Mouse (Mus musculus) heart, postnatal 0 days (tissue): Measurements from ENCODE around the gene Srgap1. TPM values are rescaled to one million over a fixed set of nuclear protein-coding genes. Genes with fewer than 3 reads are reported as not detected.
A peak's percentile ranks its signal among the peaks of the same experiment; 100 is the strongest.

Experiments
- ATAC-seq: fragments of 200-750 bp; cut with Nextera tagmentation; 2 replicates; pipeline ENCODE4 v1.8.0; 2017; ENCODE audit warnings: low read depth, moderate number of reproducible peaks, moderate library complexity; ENCODE audit not compliant: insufficient read depth
- DNase-seq: peaks from one replicate; pipeline ENCODE4 v3.0.0-alpha.2; 2016; ENCODE audit warnings: low spot score
- H3K27ac ChIP-seq: fragments of 300-500 bp; sonication (generic); 2 replicates; pipeline ENCODE4 v1.5.1; 2014; ENCODE audit warnings: low read depth, mild to moderate bottlenecking
- H3K27me3 ChIP-seq: fragments of 300-500 bp; sonication (generic); 2 replicates; pipeline ENCODE4 v1.6.1; 2014; ENCODE audit warnings: low read length, mixed read lengths; ENCODE audit not compliant: control insufficient read depth, insufficient read depth
- H3K36me3 ChIP-seq: fragments of 300-500 bp; sonication (generic); replicated peaks from 2 replicates; pipeline ENCODE4 v1.6.1; 2014; ENCODE audit warnings: low read length, mixed read lengths; ENCODE audit not compliant: control insufficient read depth, insufficient read depth
- H3K4me1 ChIP-seq: fragments of 300-500 bp; sonication (generic); 2 replicates; pipeline ENCODE4 v1.6.1; 2014; ENCODE audit warnings: antibody characterized with exemption; ENCODE audit not compliant: control insufficient read depth, insufficient read depth
- H3K4me2 ChIP-seq: fragments of 300-500 bp; sonication (generic); 2 replicates; pipeline ENCODE4 v1.6.1; 2014; ENCODE audit warnings: low read depth, mild to moderate bottlenecking, low read length, moderate library complexity
- H3K4me3 ChIP-seq: fragments of 300-500 bp; sonication (generic); 2 replicates; pipeline ENCODE4 v1.5.1; 2014; ENCODE audit warnings: low read depth, low read length
- H3K9ac ChIP-seq: fragments of 300-500 bp; sonication (generic); replicated peaks from 2 replicates; pipeline ENCODE4 v1.6.1; 2014; ENCODE audit warnings: low read depth, low read length, mixed read lengths
- H3K9me3 ChIP-seq: fragments of 300-500 bp; sonication (generic); replicated peaks from 2 replicates; pipeline ENCODE4 v1.6.1; 2016; ENCODE audit warnings: low read length; ENCODE audit not compliant: control insufficient read depth
- CTCF ChIP-seq: IDR thresholded peaks from 2 replicates; pipeline ENCODE4 v1.5.1; 2016; ENCODE audit warnings: antibody characterized with exemption, control low read depth, low read depth
- EP300 ChIP-seq: IDR thresholded peaks from 2 replicates; pipeline ENCODE4 v1.6.1; 2016; ENCODE audit warnings: antibody characterized with exemption, low read depth
- WGBS: fragments of 180-500 bp; shearing (Covaris S2); extraction: QIAGEN DNeasy Blood & Tissue Kit; methylation state at CpG from one replicate; pipeline ENCODE4 v1.1.7; 2014; 5-methylcytosine and 5-hydroxymethylcytosine counted together
- polyA plus RNA-seq: library from polyadenylated mRNA; unstranded; fragments of >200 nt; fragmentation: Nextera tagmentation; extraction: Ambion mirVana; gene quantifications from 2 replicates; pipeline ENCODE4 v1.2.1, GENCODE M21; 2015
- total RNA-seq: library from RNA; depleted of rRNA; stranded (reverse); fragments of >200 nt; gene quantifications from 2 replicates; pipeline ENCODE4 v1.2.3, GENCODE M21; 2014; ENCODE audit warnings: low replicate concordance

Srgap1 gene
- total and polyA plus RNA-seq, 2 experiments from 2014 or later = 3.4 to 5.0 TPM

DNA sequence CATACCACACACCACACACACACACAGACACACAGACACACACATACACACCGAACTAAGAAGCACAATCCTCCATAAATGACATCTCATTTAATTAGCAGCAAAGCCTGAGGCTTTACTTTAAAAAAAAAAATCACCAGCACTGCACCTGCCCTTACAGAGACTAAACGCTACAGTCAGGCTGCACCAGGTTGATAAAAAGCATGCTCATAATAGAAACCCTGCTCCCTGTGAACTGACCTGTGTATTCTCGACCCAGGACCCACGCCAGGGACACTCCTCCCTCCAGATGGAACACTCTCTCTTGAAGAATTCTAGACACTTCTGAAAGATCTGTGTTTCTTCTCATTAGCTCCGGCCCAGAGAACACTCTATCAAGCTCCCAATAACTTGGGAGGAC lies 52.5 kb downstream of the Srgap1 start:
- Histone ChIP-seq H3K36me3 (no peaks in the 10 kb centered on the region), H3K4me2 (no peak overlapping the region), H3K9ac (no peak overlapping the region), H3K9me3 (no peaks in the 10 kb centered on the region; the same call in 1 of the 2 replicates), H3K27ac (no peak overlapping the region), H3K27me3 (no peaks in the 10 kb centered on the region), H3K4me1 (0 out of 2 replicates have a peak, but pooled peaks cover 3% of the 10 kb centered on the region), H3K4me3 (no peak overlapping the region)
- ATAC-seq = no peak
- TF ChIP-seq CTCF = no peak
- no peak for TF ChIP-seq EP300
- WGBS = 48% methylated on average over 5 of the region's 5 CpGs
- no peak for DNase-seq

DNA sequence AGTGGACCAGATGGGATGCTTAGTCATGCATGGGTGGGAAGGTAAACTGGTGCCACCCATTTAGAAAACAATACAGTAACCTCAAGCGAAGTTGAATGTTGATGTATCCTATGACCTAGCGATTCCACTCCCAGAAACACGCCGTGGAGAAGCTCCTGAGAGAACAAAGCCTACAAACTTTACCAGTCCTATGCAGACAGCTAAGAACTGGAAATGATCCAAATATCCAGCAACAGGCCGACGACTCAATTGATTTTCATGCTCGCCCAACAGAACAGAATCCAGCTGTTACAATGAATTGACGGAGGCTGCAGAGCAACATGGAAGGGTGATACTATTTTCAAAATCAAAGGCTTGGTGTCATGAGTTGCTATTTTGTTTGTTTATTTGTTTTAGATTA lies 54.5 kb downstream of the Srgap1 start:
- no peak for DNase-seq
- TF ChIP-seq EP300 (no peak), CTCF (no peak)
- ATAC-seq = no peak
- H3K9ac ChIP-seq = no peak overlapping the region
- 0 out of 2 replicates have a peak, but pooled peaks cover 3% of the 10 kb centered on the region for H3K4me1 ChIP-seq
- 59% methylated on average over 8 of the region's 8 CpGs for WGBS
- H3K9me3 ChIP-seq = no peaks in the 10 kb centered on the region; the same call in 1 of the 2 replicates
- H3K4me3 ChIP-seq = no peak overlapping the region
- H3K27me3 ChIP-seq = no peaks in the 10 kb centered on the region
- no peak overlapping the region for H3K27ac ChIP-seq
- H3K36me3 ChIP-seq = no peaks in the 10 kb centered on the region
- H3K4me2 ChIP-seq = no peak overlapping the region

DNA sequence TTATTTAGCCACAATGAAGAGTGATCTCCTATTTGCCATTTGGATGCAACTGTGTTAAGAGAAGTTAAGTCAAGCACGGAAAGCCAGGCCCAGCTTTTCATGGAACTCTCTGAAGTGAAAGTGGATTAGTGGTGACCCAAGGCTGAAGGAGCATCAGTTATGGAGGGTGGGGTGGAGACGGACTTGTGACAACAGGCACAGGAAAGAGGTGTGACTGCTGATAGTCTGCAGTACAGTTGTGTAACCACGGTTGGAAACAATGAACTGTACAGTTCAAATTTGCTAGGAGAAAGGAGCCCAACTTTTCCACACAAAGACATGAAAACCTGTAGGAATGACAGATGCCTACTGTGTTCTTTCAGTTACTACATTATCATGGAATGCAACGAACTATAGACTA lies 60.1 kb downstream of the Srgap1 start:
- Histone ChIP-seq H3K27ac (no peak overlapping the region), H3K9me3 (no peaks in the 10 kb centered on the region; the same call in 1 of the 2 replicates), H3K4me3 (no peak overlapping the region), H3K27me3 (no peaks in the 10 kb centered on the region), H3K9ac (no peak overlapping the region), H3K4me1 (peaks cover 5% of the 10 kb centered on the region; the same call in 1 of the 2 replicates), H3K4me2 (no peak overlapping the region), H3K36me3 (no peaks in the 10 kb centered on the region)
- 59% methylated on average over 4 of the region's 4 CpGs for WGBS
- no peak for TF ChIP-seq EP300
- TF ChIP-seq CTCF = no peak
- DNase-seq (no peak), ATAC-seq (no peak)

DNA sequence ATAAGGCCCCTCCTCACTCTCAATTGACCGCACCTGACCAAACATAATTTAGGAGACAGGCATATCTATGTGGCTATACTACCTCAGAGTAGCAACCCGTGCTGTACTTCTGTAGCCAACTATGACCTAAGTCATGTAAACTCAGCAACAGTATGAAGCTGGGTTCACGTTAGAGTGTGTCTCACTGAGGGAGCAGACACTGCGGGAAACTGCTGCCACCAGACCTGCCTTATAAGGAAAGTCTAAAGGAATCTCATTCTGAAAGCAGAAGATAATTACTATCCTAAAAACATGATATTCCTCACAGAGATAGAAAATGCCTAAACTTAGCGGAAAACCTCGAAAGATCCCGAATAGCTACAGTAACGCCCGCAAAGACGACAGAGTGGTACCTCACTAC lies 62.2 kb downstream of the Srgap1 start:
- no peak for ATAC-seq

DNA sequence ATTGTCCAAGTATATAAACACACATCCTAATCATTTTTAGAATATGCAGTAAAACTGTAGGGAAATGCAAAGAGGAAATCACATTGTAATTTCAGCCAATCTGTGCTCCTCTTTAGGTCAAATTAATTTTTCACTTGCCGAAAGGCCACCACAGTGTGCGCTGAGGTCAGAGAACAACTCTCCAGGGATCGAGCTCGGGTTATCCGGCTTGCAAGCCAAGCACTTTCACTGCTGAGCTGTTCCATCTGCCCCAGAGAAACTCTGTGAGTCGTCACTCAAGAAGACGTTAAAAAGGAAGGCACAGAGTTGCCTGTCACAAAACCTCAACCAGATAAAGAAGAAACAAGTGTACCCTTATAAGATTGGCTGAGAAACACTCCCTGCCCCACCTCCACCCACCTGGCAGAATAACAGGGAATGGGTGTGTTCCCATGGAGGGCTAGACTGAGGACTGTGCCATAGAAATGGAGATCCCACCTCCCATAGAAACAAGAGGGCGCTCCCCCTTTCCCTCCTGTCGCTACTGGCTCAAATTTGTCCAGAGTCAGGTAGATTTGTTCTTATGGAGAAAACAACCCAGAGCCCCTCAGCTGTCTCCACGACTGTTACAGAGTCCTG lies 63.0 kb downstream of the Srgap1 start:
- no peaks in the 10 kb centered on the region for H3K9me3 ChIP-seq
- no peaks in the 10 kb centered on the region for H3K27me3 ChIP-seq
- H3K4me3 ChIP-seq = no peak overlapping the region
- peaks cover 5% of the 10 kb centered on the region; the same call in 1 of the 2 replicates for H3K4me1 ChIP-seq
- no peaks in the 10 kb centered on the region for H3K36me3 ChIP-seq
- no peak overlapping the region for H3K9ac ChIP-seq
- no peak overlapping the region for H3K27ac ChIP-seq
- ATAC-seq = peak; percentile 53; the same call in 1 of the 2 replicates
- no peak for DNase-seq
- WGBS = 47% methylated on average over 10 of the region's 10 CpGs
- no peak overlapping the region for H3K4me2 ChIP-seq
- TF ChIP-seq EP300 = no peak
- no peak for TF ChIP-seq CTCF

More for the DNA sequence above, 62.2 kb downstream of the Srgap1 start:
- TF ChIP-seq EP300 = no peak
- no peak for TF ChIP-seq CTCF
- DNase-seq = no peak
- Histone ChIP-seq H3K36me3 (no peaks in the 10 kb centered on the region), H3K27ac (no peak overlapping the region), H3K4me3 (no peak overlapping the region), H3K27me3 (no peaks in the 10 kb centered on the region), H3K4me1 (peaks cover 5% of the 10 kb centered on the region; the same call in 1 of the 2 replicates), H3K9ac (no peak overlapping the region), H3K9me3 (no peaks in the 10 kb centered on the region), H3K4me2 (no peak overlapping the region)
- 77% methylated on average over 10 of the region's 10 CpGs for WGBS

DNA sequence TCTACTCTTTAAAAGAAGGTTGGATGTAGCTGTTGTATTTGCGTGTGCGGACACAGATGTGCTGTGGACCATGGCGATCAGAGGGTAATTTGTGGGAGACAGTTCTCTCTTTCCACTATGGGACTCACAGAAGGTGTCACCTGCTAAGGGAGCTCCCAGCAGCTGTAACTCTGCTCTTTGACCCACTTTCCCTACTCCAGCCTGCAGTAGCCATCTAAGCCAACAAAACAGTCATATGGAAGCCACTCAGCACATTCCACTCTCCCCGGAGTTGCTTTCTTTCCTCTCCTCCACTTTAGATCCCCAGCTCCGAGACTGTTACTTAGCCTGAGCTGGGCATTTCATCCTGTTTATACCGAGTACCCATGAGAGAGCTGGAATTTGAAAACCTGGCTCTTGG lies 71.8 kb downstream of the Srgap1 start:
- Histone ChIP-seq H3K4me2 (no peak overlapping the region), H3K27ac (no peak overlapping the region), H3K27me3 (no peaks in the 10 kb centered on the region), H3K36me3 (no peaks in the 10 kb centered on the region), H3K4me1 (no peaks in the 10 kb centered on the region), H3K9ac (no peak overlapping the region), H3K9me3 (no peaks in the 10 kb centered on the region), H3K4me3 (no peak overlapping the region)
- ATAC-seq (no peak), DNase-seq (no peak)
- TF ChIP-seq CTCF (no peak), EP300 (no peak)
- 75% methylated on average over 6 of the region's 6 CpGs for WGBS
